Mouse (Mus musculus): ENCODE results near the gene Gm1979.
"Not testable (repeated sequence)": the region's sequence is repeated elsewhere in the genome, so short reads cannot be mapped to it uniquely, and the experiment has no call there.

Gene Gm1979

DNA sequence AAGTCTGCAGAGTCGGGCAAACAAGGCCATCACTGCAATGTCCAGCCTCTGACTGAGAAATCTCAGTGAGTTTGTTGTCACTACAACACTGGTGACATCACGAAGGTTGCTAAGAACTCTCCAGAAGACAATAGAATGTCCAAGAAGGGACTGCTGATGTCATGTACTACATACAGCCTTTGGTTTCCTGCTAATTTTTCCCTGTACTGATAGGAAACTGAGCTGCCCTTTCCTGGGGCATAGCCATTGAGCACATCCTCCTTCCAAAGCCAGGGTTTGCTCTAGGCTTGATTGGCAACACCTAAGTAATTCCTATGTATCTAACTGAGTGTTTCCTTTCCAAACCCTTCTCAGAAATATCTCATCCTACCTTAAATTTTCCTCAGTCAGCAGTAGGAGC lies at the start of gene Gm1979:
Gene Gm1979, minus strand, starts transcription at position 101 of the 400 bp plus-strand sequence.
- DNase-seq (ENCODE audit: low spot score in 2 of 2) = not testable (repeated sequence)

GRCm38 (mm10) chr5:26039458-26039857 lies 34.9 kb upstream of the Gm1979 start, which contains the start of gene Speer4a:
Gene Speer4a (minus strand): TSS chr5:26039558.
- DNase-seq (ENCODE audit: low spot score in 2 of 2) = not testable (repeated sequence)

- not testable (repeated sequence) for DNase-seq (ENCODE audit: low spot score in 2 of 2)
These were observed 18.2 kb upstream of the Gm1979 start, which contains the start of gene Gm5862 for GRCm38 (mm10) chr5:26022816-26023215. Gene Gm5862 (minus strand): TSS chr5:26022916.

DNA sequence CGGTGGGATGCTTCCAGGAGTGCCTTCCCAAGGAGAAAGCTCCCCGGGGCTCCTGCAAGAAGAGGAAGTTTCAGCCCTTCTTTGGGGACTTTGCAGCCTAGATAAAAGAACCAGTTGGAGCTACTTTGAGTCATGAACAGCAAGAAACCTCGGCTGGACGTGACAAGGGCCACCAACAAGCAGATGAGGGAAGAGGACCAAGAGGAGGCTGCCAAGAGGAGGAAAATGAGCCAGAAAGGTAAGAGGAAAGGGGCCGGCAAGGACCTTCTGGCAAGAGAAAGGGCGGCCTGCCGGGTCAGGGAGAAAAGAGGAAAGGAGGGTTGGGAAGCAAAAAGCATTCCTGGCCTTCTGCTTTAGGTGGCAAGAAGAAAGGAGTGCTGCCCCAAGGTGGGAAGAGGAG lies 3.1 kb upstream of the Gm1979 start:
- DNase-seq (ENCODE audit: low spot score in 2 of 2) = not testable (repeated sequence)

- not testable (repeated sequence) for DNase-seq (ENCODE audit: low spot score in 2 of 2)
These were observed 2.5 kb upstream of the Gm1979 start for GRCm38 (mm10) chr5:26006937-26007695.

GRCm38 (mm10) chr5:25988550-25988949 lies 16.0 kb downstream of the Gm1979 start, which contains the start of gene Gm21698:
Gene Gm21698 (minus strand): TSS chr5:25988650.
- not testable (repeated sequence) for DNase-seq (ENCODE audit: low spot score in 2 of 2)

GRCm38 (mm10) chr5:25972563-25972962 lies 32.0 kb downstream of the Gm1979 start, which contains the start of gene Gm21680:
Gene Gm21680 (minus strand): TSS chr5:25972663.
- DNase-seq (ENCODE audit: low spot score in 2 of 2) = not testable (repeated sequence)

DNA sequence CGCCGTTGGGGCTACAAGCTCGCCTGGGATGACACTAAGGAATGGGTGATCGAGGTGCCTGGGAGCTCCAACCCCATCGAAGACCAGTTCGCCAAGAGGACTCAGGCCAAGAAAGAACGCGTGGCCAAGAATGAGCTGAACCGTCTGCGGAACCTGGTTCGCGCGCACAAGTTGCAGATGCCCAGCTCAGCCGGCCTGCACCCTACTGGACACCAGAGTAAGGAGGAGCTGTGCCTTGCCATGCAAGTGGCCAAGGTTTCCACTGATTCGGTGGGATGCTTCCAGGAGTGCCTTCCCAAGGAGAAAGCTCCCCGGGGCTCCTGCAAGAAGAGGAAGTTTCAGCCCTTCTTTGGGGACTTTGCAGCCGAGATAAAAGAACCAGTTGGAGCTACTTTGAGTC lies 47.5 kb downstream of the Gm1979 start:
- DNase-seq (ENCODE audit: low spot score in 2 of 2) = not testable (repeated sequence)

DNA sequence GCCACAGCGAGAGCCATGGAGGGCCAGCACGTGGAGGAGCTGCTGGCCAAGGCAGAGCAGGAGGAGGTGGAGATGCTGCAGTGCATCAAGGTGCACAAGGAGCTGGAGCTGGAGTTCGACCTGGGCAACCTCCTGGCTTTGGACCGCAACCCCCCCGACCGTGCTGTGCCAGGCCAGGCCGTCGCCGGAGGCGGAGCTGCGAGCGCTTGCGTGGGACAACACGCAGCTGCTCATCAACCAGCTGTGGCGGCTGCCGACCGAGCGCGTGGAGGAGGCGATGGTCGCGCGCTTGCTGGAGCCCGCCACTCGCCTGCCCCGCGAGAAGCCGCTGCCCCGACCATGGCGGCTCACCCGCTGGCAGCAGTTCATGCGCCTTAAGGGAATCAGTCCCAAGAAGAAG lies 48.0 kb downstream of the Gm1979 start:
- not testable (repeated sequence) for DNase-seq (ENCODE audit: low spot score in 2 of 2)

DNA sequence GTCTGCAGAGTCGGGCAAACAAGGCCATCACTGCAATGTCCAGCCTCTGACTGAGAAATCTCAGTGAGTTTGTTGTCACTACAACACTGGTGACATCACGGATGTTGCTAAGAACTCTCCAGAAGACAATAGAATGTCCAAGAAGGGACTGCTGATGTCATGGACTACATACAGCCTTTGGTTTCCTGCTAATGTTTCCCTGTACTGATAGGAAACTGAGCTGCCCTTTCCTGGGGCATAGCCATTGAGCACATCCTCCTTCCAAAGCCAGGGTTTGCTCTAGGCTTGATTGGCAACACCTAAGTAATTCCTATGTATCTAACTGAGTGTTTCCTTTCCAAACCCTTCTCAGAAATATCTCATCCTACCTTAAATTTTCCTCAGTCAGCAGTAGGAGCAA lies 50.3 kb downstream of the Gm1979 start, which contains the start of gene Gm21671:
Gene Gm21671, minus strand, starts transcription at position 101 of the 400 bp plus-strand sequence.
- DNase-seq (ENCODE audit: low spot score in 2 of 2) = not testable (repeated sequence)
